Mouse (Mus musculus) C2C12 (cell line): ENCODE measurements around the gene St6galnac5. TPM values are rescaled to one million over a fixed set of nuclear protein-coding genes. Genes with fewer than 3 reads are reported as not detected.
A peak's percentile ranks its signal among the peaks of the same experiment; 100 is the strongest.

ENCODE experiments used
- H3K27me3 ChIP-seq: one replicate; pipeline ENCODE4 v1.6.1; 2011; ENCODE audit not compliant: control insufficient read depth, insufficient read depth, insufficient read length
- H3K36me3 ChIP-seq: one replicate; pipeline ENCODE4 v1.6.1; 2011; ENCODE audit not compliant: control insufficient read depth, insufficient read depth
- H3K4me3 ChIP-seq: one replicate; pipeline ENCODE4 v1.5.1; 2011; ENCODE audit warnings: mild to moderate bottlenecking, control low read depth; ENCODE audit not compliant: poor library complexity, insufficient read depth, severe bottlenecking
- H3K79me2 ChIP-seq: one replicate; pipeline ENCODE4 v1.6.1; 2011; ENCODE audit not compliant: control insufficient read depth, insufficient read depth
- H3K79me3 ChIP-seq: one replicate; pipeline ENCODE4 v1.6.1; 2011; ENCODE audit warnings: low read depth, control low read depth
- H3ac ChIP-seq: one replicate; pipeline ENCODE3; 2011; ENCODE audit warnings: low read depth; ENCODE audit not compliant: control insufficient read depth, insufficient read length
- CEBPB ChIP-seq: IDR thresholded peaks from one replicate; pipeline ENCODE4 v1.6.1; 2011; ENCODE audit warnings: low read depth, mild to moderate bottlenecking, control low read depth, moderate library complexity
- CTCF ChIP-seq: IDR thresholded peaks from one replicate; pipeline ENCODE4 v1.5.1; 2011; ENCODE audit not compliant: control insufficient read depth, insufficient read depth, insufficient read length
- FOSL1 ChIP-seq: IDR thresholded peaks from one replicate; pipeline ENCODE4 v1.8.0; 2011; ENCODE audit warnings: mild to moderate bottlenecking, low read length; ENCODE audit not compliant: poor library complexity, insufficient read depth, severe bottlenecking
- MAX ChIP-seq: IDR thresholded peaks from one replicate; pipeline ENCODE4 v1.6.1; 2011; ENCODE audit warnings: mild to moderate bottlenecking, control low read depth
- MYOD1 ChIP-seq: IDR thresholded peaks from one replicate; pipeline ENCODE4 v1.6.1; 2011; ENCODE audit warnings: low read depth; ENCODE audit not compliant: control insufficient read depth, insufficient read length
- MYOG ChIP-seq: IDR thresholded peaks from one replicate; pipeline ENCODE4 v1.6.1; 2011; ENCODE audit not compliant: control insufficient read depth, insufficient read length; ENCODE audit errors: extremely low read depth
- USF1 ChIP-seq: IDR thresholded peaks from one replicate; pipeline ENCODE4 v1.6.1; 2011; ENCODE audit warnings: low read depth, mild to moderate bottlenecking, control low read depth, moderate library complexity
- polyA plus RNA-seq: library from polyadenylated mRNA; unstranded; fragments of >200 nt; fragmentation: generic; extraction: Trizol; gene quantifications from one replicate; pipeline ENCODE4 v1.2.1, GENCODE M21; 2012; ENCODE audit warnings: missing spikeins

St6galnac5 gene
- polyA plus RNA-seq, 1 experiment: under 0.01 TPM

DNA sequence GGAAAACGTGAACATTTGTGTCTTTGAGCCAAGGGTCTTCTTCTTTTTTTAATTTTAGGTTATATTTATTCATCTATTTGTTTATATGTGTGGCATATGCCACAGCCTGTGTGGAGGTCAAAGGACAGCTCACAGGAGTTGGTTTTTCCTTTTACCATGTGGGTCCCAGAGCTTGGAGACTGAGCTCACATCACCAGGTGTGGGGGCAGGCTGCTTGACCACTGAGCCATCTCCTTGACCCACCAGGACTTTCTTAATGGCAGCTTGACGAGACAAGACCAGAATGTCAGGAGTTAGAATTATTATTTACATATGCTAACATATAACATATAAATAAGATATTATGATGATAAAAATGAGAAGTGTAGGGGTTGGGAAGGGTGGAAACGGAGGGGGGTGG is 85.9 kb downstream of the St6galnac5 start:
- TF ChIP-seq USF1 (no peak), MYOG (no peak), MYOD1 (no peak), CEBPB (no peak), FOSL1 (no peak), MAX (no peak), CTCF (no peak)
- H3K36me3 ChIP-seq: no peaks in the 10 kb centered on the region
- H3K27me3 ChIP-seq: no peaks in the 10 kb centered on the region

DNA sequence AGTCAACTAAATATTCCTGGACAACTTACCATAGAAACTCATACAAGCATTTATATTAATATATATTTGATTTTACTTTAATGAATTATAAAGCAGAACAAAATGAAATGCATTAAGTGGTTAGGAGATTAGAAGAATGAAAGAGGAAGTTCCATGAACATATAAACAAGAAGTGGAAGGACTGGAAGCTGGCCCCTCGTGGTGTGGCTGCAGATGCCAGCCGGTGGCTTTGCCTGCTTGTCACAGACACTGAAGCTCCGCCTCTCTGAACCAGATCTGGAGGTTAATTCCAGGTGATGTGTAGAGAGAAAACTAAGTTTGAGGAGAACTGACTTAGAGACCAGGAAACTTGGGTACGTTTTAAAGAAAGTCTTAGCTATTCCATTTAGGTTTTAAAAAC is 87.1 kb downstream of the St6galnac5 start:
- Histone ChIP-seq H3K79me3 (no peaks in the 10 kb centered on the region), H3K36me3 (no peaks in the 10 kb centered on the region), H3K27me3 (no peaks in the 10 kb centered on the region), H3ac (no peak overlapping the region), H3K4me3 (no peak overlapping the region), H3K79me2 (no peaks in the 10 kb centered on the region)
- no peak for TF ChIP-seq MAX
- TF ChIP-seq MYOG: no peak
- TF ChIP-seq CEBPB: no peak
- no peak for TF ChIP-seq CTCF
- no peak for TF ChIP-seq MYOD1
- no peak for TF ChIP-seq USF1
- no peak for TF ChIP-seq FOSL1

More for the DNA sequence above, 85.9 kb downstream of the St6galnac5 start:
- Histone ChIP-seq H3K4me3 (no peak overlapping the region), H3ac (no peak overlapping the region), H3K79me2 (no peaks in the 10 kb centered on the region), H3K79me3 (no peaks in the 10 kb centered on the region)

DNA sequence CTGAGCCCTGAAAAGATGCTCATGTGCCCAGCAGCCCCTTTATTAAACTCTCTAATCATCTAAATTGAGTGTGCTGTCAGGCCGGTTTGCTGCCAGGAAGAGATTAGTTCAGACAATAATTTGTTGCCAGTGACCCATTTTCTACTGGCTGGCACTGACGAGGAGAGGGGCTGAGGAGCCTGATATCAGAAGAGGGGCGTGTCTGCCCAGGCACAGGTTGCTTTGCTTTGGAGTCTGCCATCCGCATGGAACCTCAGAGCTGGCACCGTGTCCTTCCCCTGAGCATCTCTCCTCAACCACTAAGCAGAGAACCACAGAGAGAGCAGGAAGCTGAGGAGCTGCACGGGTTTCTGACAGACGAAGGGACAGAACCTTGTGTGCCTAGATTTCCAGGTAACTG is 93.9 kb downstream of the St6galnac5 start:
- Histone ChIP-seq H3ac (no peak overlapping the region), H3K27me3 (no peaks in the 10 kb centered on the region), H3K79me3 (no peaks in the 10 kb centered on the region), H3K36me3 (no peaks in the 10 kb centered on the region), H3K4me3 (no peak overlapping the region), H3K79me2 (no peaks in the 10 kb centered on the region)
- no peak for TF ChIP-seq MYOG
- TF ChIP-seq FOSL1: no peak
- no peak for TF ChIP-seq MAX
- TF ChIP-seq CTCF: no peak

GRCm38 (mm10) chr3:152886749-152887148 is 95.3 kb downstream of the St6galnac5 start:
- Histone ChIP-seq H3K79me2 (no peaks in the 10 kb centered on the region), H3K79me3 (no peaks in the 10 kb centered on the region), H3K36me3 (no peaks in the 10 kb centered on the region), H3K4me3 (no peak overlapping the region), H3ac (no peak overlapping the region), H3K27me3 (no peaks in the 10 kb centered on the region)
- TF ChIP-seq CEBPB (no peak), USF1 (no peak), CTCF (no peak), MYOG (no peak), MAX (no peak), FOSL1 (peak; percentile 66)

GRCm38 (mm10) chr3:152883556-152883955 is 98.5 kb downstream of the St6galnac5 start:
- no peaks in the 10 kb centered on the region for H3K79me3 ChIP-seq
- H3K4me3 ChIP-seq: no peak overlapping the region
- no peaks in the 10 kb centered on the region for H3K79me2 ChIP-seq
- no peaks in the 10 kb centered on the region for H3K36me3 ChIP-seq
- TF ChIP-seq CEBPB (no peak), FOSL1 (no peak), MYOG (no peak), MAX (no peak), USF1 (no peak), MYOD1 (no peak), CTCF (no peak)
- no peak overlapping the region for H3ac ChIP-seq
- H3K27me3 ChIP-seq: no peaks in the 10 kb centered on the region

DNA sequence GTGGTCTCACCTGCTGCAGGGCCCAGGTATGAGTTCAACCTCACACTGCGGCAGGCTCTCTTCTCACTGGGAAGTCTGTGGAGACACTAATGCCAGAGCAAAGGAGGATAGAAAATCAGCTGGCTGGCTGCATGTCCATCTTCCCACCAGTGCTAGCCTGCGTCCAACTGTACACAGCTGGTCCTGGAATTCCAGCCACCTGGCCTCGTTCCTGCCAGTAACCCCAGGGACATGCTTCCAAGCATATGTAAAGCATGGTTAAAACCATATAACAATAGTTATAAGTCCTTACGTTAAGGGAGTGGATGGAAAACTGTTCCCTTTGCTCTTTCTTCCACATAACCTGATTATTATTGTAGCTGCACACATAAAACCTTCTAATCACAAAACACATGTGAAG is 100.3 kb downstream of the St6galnac5 start:
- TF ChIP-seq USF1: no peak
- TF ChIP-seq CEBPB: no peak
- TF ChIP-seq MYOG: no peak
- TF ChIP-seq CTCF: no peak
- no peak for TF ChIP-seq FOSL1
- no peak for TF ChIP-seq MYOD1
- TF ChIP-seq MAX: no peak
- Histone ChIP-seq H3K4me3 (no peak overlapping the region), H3K79me2 (no peaks in the 10 kb centered on the region), H3K36me3 (no peaks in the 10 kb centered on the region), H3K27me3 (no peaks in the 10 kb centered on the region), H3ac (no peak overlapping the region), H3K79me3 (no peaks in the 10 kb centered on the region)
